Comparison of ENCODE assay signal across 8 mouse cellular contexts in genomic region chr5:147860449-147861261, GRCm38 (mm10). TPM values are rescaled to one million over a fixed set of nuclear protein-coding genes. Genes with fewer than 3 reads are reported as not detected.
DNase-seq lines count a peak whose midpoint lies in the region; ATAC-seq and TF ChIP-seq lines count a peak whose summit lies in the region.

Gene Pomp, plus strand, starts transcription at chr5:147860461.

- dilution Hi-C loops in CH12.LX (cut with MboI; ENCODE audit: extremely low pct_ligation_motif_present, extremely low pct_unique_long_range_greater_than_20kb, low sequenced_read_pairs) = no loop called here

- H3K4me3 ChIP-seq in CH12.LX (replicated peaks in 1 of 3; ENCODE audit: low read depth in 2 of 3, low read length in 2 of 3, poor library complexity in 1 of 3) = peak within 1 kb of the TSS; percentile 91 to 100 (median 98)
- peak within 1 kb of the TSS; percentile 95 for H3K4me3 ChIP-seq in forebrain, embryonic 12.5 days (replicated peaks)
- H3K4me3 ChIP-seq in heart, postnatal 0 days (ENCODE audit: low read depth, low read length) = peak within 1 kb of the TSS; percentile 88
- peak within 1 kb of the TSS; percentile 91 for H3K4me3 ChIP-seq in liver, embryonic 16.5 days (ENCODE audit: low read depth, low read length)
- H3K4me3 ChIP-seq in neural tube, embryonic 13.5 days = peak within 1 kb of the TSS; percentile 90
- peak within 1 kb of the TSS; percentile 92 for H3K4me3 ChIP-seq in testis, adult 2 months (ENCODE audit: control insufficient read depth, low read depth, low read length)

- no peak for TF ChIP-seq RAD21 in CH12.LX (IDR thresholded peaks at IDR 0.05; ENCODE audit: low read depth, low read length)

- under 1% methylated on average over 68 of the region's 68 CpGs for WGBS in forebrain, embryonic 12.5 days
- under 1% methylated on average over 65 of the region's 68 CpGs for WGBS in heart, postnatal 0 days
- under 1% methylated on average over 67 of the region's 68 CpGs for WGBS in liver, embryonic 16.5 days (ENCODE audit: insufficient replicate concordance)
- WGBS in neural tube, embryonic 13.5 days = under 1% methylated on average over 68 of the region's 68 CpGs

- TF ChIP-seq POLR2A in CH12.LX (IDR thresholded peaks at IDR 0.05; ENCODE audit: low read depth, low read length) = peak; percentile 95
- TF ChIP-seq POLR2A in testis, adult 2 months (IDR thresholded peaks at IDR 0.05; ENCODE audit: control insufficient read depth, low read depth, low read length) = peak; percentile 94

- DNase-seq in CH12.LX (ENCODE audit: extremely low read depth) = peak; percentile 89
- peak; percentile 76 for DNase-seq in c-Kit-positive CD71-positive TER-119-negative erythroid progenitor cells, embryonic 14.5 days (ENCODE audit: low read depth)
- DNase-seq in heart, postnatal 0 days (ENCODE audit: low spot score) = peak; percentile 89
- DNase-seq in kidney, postnatal 4 days = peak; percentile 93 to 95

- peaks cover 38% of the 10 kb centered on the region for H3K79me2 ChIP-seq in CH12.LX (replicated peaks; ENCODE audit: control insufficient read depth, extremely low read depth, insufficient read depth, poor library complexity, severe bottlenecking)

- in situ Hi-C loops in CH12.LX (cut with MboI; ENCODE audit: low pct_ligation_motif_present, low pct_unique_long_range_greater_than_20kb, low sequenced_read_pairs) = no loop called here

- no peaks in the 10 kb centered on the region for H3K9me3 ChIP-seq in CH12.LX (replicated peaks; ENCODE audit: low read length)
- no peaks in the 10 kb centered on the region for H3K9me3 ChIP-seq in forebrain, embryonic 12.5 days
- H3K9me3 ChIP-seq in heart, postnatal 0 days (replicated peaks; ENCODE audit: control insufficient read depth, low read length) = no peaks in the 10 kb centered on the region
- H3K9me3 ChIP-seq in liver, embryonic 16.5 days (replicated peaks; ENCODE audit: control insufficient read depth, low read length) = no peaks in the 10 kb centered on the region
- H3K9me3 ChIP-seq in neural tube, embryonic 13.5 days = no peaks in the 10 kb centered on the region

- H3K36me3 ChIP-seq in CH12.LX (replicated peaks in 1 of 2; ENCODE audit: control insufficient read depth in 1 of 2, insufficient read depth in 1 of 2, low read length in 1 of 2) = peaks cover 28 to 36% of the 10 kb centered on the region in 2 experiments
- peaks cover 33% of the 10 kb centered on the region for H3K36me3 ChIP-seq in forebrain, embryonic 12.5 days (replicated peaks)
- H3K36me3 ChIP-seq in heart, postnatal 0 days (replicated peaks; ENCODE audit: control insufficient read depth, insufficient read depth, low read length) = peaks cover 27% of the 10 kb centered on the region
- H3K36me3 ChIP-seq in liver, embryonic 16.5 days (ENCODE audit: control insufficient read depth, insufficient read depth) = peaks cover 16% of the 10 kb centered on the region
- H3K36me3 ChIP-seq in neural tube, embryonic 13.5 days = peaks cover 33% of the 10 kb centered on the region
- H3K36me3 ChIP-seq in testis, adult 2 months (ENCODE audit: control insufficient read depth, insufficient read depth, low read length) = peaks cover 2% of the 10 kb centered on the region; the same call in 1 of the 2 replicates

- no peak for TF ChIP-seq EP300 in CH12.LX (IDR thresholded peaks at IDR 0.05; ENCODE audit: low read length)
- TF ChIP-seq EP300 in heart, postnatal 0 days (IDR thresholded peaks at IDR 0.05; ENCODE audit: low read depth) = peak; percentile 97

- peak within 1 kb of the TSS; percentile 57 for H3K4me2 ChIP-seq in CH12.LX (ENCODE audit: insufficient read depth, low read depth, poor library complexity, severe bottlenecking)
- peak within 1 kb of the TSS; percentile 95 for H3K4me2 ChIP-seq in forebrain, embryonic 12.5 days
- peak within 1 kb of the TSS; percentile 84 for H3K4me2 ChIP-seq in heart, postnatal 0 days (ENCODE audit: low read depth, low read length)
- peak within 1 kb of the TSS; percentile 49 for H3K4me2 ChIP-seq in liver, embryonic 16.5 days (ENCODE audit: low read depth, low read length)
- H3K4me2 ChIP-seq in neural tube, embryonic 13.5 days = peak within 1 kb of the TSS; percentile 98

- H3K27me3 ChIP-seq in CH12.LX (replicated peaks) = no peaks in the 10 kb centered on the region
- H3K27me3 ChIP-seq in forebrain, embryonic 12.5 days = no peaks in the 10 kb centered on the region
- no peaks in the 10 kb centered on the region for H3K27me3 ChIP-seq in heart, postnatal 0 days (ENCODE audit: control insufficient read depth, insufficient read depth, low read length)
- H3K27me3 ChIP-seq in liver, embryonic 16.5 days (ENCODE audit: control insufficient read depth, insufficient read depth, low read depth, low read length) = no peaks in the 10 kb centered on the region
- no peaks in the 10 kb centered on the region for H3K27me3 ChIP-seq in neural tube, embryonic 13.5 days
- H3K27me3 ChIP-seq in testis, adult 2 months (ENCODE audit: control insufficient read depth, insufficient read depth, low read length) = no peaks in the 10 kb centered on the region

- peak within 1 kb of the TSS; percentile 71 for H3K27ac ChIP-seq in CH12.LX (ENCODE audit: insufficient read depth, low read depth)
- H3K27ac ChIP-seq in forebrain, embryonic 12.5 days = peak within 1 kb of the TSS; percentile 71
- H3K27ac ChIP-seq in heart, postnatal 0 days (ENCODE audit: low read depth) = peak within 1 kb of the TSS; percentile 86
- peak within 1 kb of the TSS; percentile 82 for H3K27ac ChIP-seq in liver, embryonic 16.5 days (ENCODE audit: low read length)
- peak within 1 kb of the TSS; percentile 74 for H3K27ac ChIP-seq in neural tube, embryonic 13.5 days (replicated peaks)
- H3K27ac ChIP-seq in testis, adult 2 months (ENCODE audit: control insufficient read depth, insufficient read depth, low read depth, low read length) = peak within 1 kb of the TSS; percentile 86

- no peak for TF ChIP-seq CTCF in CH12.LX (conservative IDR thresholded peaks at IDR 0.05 in 1 of 2, IDR thresholded peaks at IDR 0.05 in 1 of 2; ENCODE audit: low read depth in 2 of 2, low read length in 2 of 2)
- no peak; the same call in 1 of the 2 replicates for TF ChIP-seq CTCF in heart, postnatal 0 days (IDR thresholded peaks at IDR 0.05; ENCODE audit: low read depth)
- TF ChIP-seq CTCF in testis, adult 2 months (IDR thresholded peaks at IDR 0.05; ENCODE audit: control insufficient read depth, insufficient read depth, insufficient replicate concordance, low read depth, low read length) = peak; percentile 2; the same call in 1 of the 2 replicates

- peak; percentile 95 for ATAC-seq in forebrain, embryonic 12.5 days (ENCODE audit: low FRiP score)
- peak; percentile 91 for ATAC-seq in heart, postnatal 0 days (ENCODE audit: insufficient read depth, low read depth)
- peak; percentile 85 for ATAC-seq in liver, embryonic 16.5 days (ENCODE audit: low read depth)
- peak; percentile 94 for ATAC-seq in neural tube, embryonic 13.5 days (ENCODE audit: low read depth)

- peaks cover 3 to 20% of the 10 kb centered on the region in 2 experiments; a peak in 3 of 4 replicates for H3K4me1 ChIP-seq in CH12.LX (ENCODE audit: control insufficient read depth in 1 of 2, insufficient read depth in 2 of 2)
- peaks cover 21% of the 10 kb centered on the region for H3K4me1 ChIP-seq in forebrain, embryonic 12.5 days
- H3K4me1 ChIP-seq in heart, postnatal 0 days (ENCODE audit: control insufficient read depth, insufficient read depth) = peaks cover 9% of the 10 kb centered on the region
- H3K4me1 ChIP-seq in liver, embryonic 16.5 days (ENCODE audit: control insufficient read depth, low read depth, low read length) = peaks cover 10% of the 10 kb centered on the region
- H3K4me1 ChIP-seq in neural tube, embryonic 13.5 days (replicated peaks) = peaks cover 24% of the 10 kb centered on the region
- H3K4me1 ChIP-seq in testis, adult 2 months (ENCODE audit: control insufficient read depth, insufficient read depth, low read length) = peaks cover 8% of the 10 kb centered on the region; the same call in 1 of the 2 replicates

- H3K9ac ChIP-seq in CH12.LX (ENCODE audit: insufficient read depth, low read depth) = peak within 1 kb of the TSS; percentile 87
- peak within 1 kb of the TSS; percentile 85 for H3K9ac ChIP-seq in forebrain, embryonic 12.5 days
- H3K9ac ChIP-seq in heart, postnatal 0 days (replicated peaks; ENCODE audit: low read depth, low read length) = peak within 1 kb of the TSS; percentile 74
- H3K9ac ChIP-seq in liver, embryonic 16.5 days (ENCODE audit: low read depth, low read length) = peak within 1 kb of the TSS; percentile 82
- H3K9ac ChIP-seq in neural tube, embryonic 13.5 days = peak within 1 kb of the TSS; percentile 90

TF ChIP-seq in CH12.LX, 34 proteins besides CTCF, POLR2A, EP300 and RAD21 (continues in another document):
- TF ChIP-seq MAX (IDR thresholded peaks at IDR 0.05; ENCODE audit: low read length) (peak; percentile 28; the same call in 1 of the 2 replicates), ELF1 (IDR thresholded peaks at IDR 0.05; ENCODE audit: low read depth, low read length) (peak; percentile 92), SIN3A (IDR thresholded peaks at IDR 0.05; ENCODE audit: low read length) (peak; percentile 88; the same call in 1 of the 2 replicates), IRF4 (IDR thresholded peaks at IDR 0.05; ENCODE audit: low read depth, low read length) (0 out of 2 replicates have a peak, but pooled peaks have one; percentile 35), BHLHE40 (IDR thresholded peaks at IDR 0.05; ENCODE audit: low read depth, low read length) (no peak), TCF12 (IDR thresholded peaks at IDR 0.05; ENCODE audit: low read depth, low read length) (peak; percentile 84; the same call in 1 of the 2 replicates), TBP (conservative IDR thresholded peaks at IDR 0.05; ENCODE audit: low read depth, low read length) (peak; percentile 60; the same call in 1 of the 2 replicates), ZMIZ1 (IDR thresholded peaks at IDR 0.05; ENCODE audit: low read depth, low read length) (peak; percentile 64), MXI1 (IDR thresholded peaks at IDR 0.05; ENCODE audit: low read depth, low read length) (peak; percentile 66), KAT2A (IDR thresholded peaks at IDR 0.05; ENCODE audit: insufficient replicate concordance, low read length) (peak; percentile 80; the same call in 1 of the 2 replicates), MYC (IDR thresholded peaks at IDR 0.05; ENCODE audit: low read depth, low read length) (0 out of 2 replicates have a peak, but pooled peaks have one; percentile 36)

RNA-seq across cellular contexts. Expression of gene Pomp, which starts in this region (rescaled TPM):
- total RNA-seq in CH12.LX (2012; rRNA removed) (164 and 227 TPM in 2 replicates), CH12.LX (2014; rRNA removed) (615 and 618 TPM in 2 replicates)
- polyA plus RNA-seq in CH12.LX (2012; ENCODE audit: insufficient read length, low read depth) = 238 and 303 TPM in 2 replicates
- 528 and 531 TPM in 2 replicates for polyA plus RNA-seq in forebrain, embryonic 12.5 days (2016; fragmentation: Nextera tagmentation; extraction: Ambion mirVana)
- total RNA-seq in heart, postnatal 0 days (2014; rRNA removed; ENCODE audit: low replicate concordance) = 116 and 247 TPM in 2 replicates
- polyA plus RNA-seq in heart, postnatal 0 days (2015; fragmentation: Nextera tagmentation; extraction: Ambion mirVana) = 312 and 325 TPM in 2 replicates
- 172 and 202 TPM in 2 replicates for polyA plus RNA-seq in liver, embryonic 16.5 days (2015; fragmentation: Nextera tagmentation; extraction: Ambion mirVana)
- polyA plus RNA-seq in neural tube, embryonic 13.5 days (2015; fragmentation: Nextera tagmentation; extraction: Ambion mirVana) = 514 and 540 TPM in 2 replicates
- polyA plus RNA-seq in testis, adult 2 months (2012; rRNA removed) = 38.1 and 41.7 TPM in 2 replicates

Comparison
In these comparisons a context has a peak if more than half of its experiments do, and no peak if none do; other contexts are left out.
1. Peak in every context shown above with its lines: DNase-seq, ATAC-seq, H3K4me3 ChIP-seq and H3K27ac ChIP-seq.